Mouse (Mus musculus) neural tube, embryonic 10.5 days (tissue): ENCODE results near the gene Smarcc2.
"Not testable (repeated sequence)": the region's sequence is repeated elsewhere in the genome, so short reads cannot be mapped to it uniquely, and the experiment has no call there.

Experiments used
- DNase-seq: peaks from one replicate; pipeline ENCODE4 v3.0.0-alpha.2; 2017; ENCODE audit warnings: low spot score; ENCODE audit errors: extremely low spot score

The Smarcc2 gene

GRCm38 (mm10) chr10:128492633-128493311 is 33.7 kb downstream of the Smarcc2 start:
- peak; percentile 49 for DNase-seq

GRCm38 (mm10) chr10:128493319-128493694 is 34.3 kb downstream of the Smarcc2 start:
- DNase-seq, result no peak

GRCm38 (mm10) chr10:128493695-128494666 is 34.9 kb downstream of the Smarcc2 start, which contains the start of gene Myl6:
Gene Myl6, minus strand, starts transcription at chr10:128494145.
- peak; percentile 97 for DNase-seq

- DNase-seq, result no peak
These were observed 35.7 kb downstream of the Smarcc2 start for GRCm38 (mm10) chr10:128494667-128495245.

GRCm38 (mm10) chr10:128495270-128495669 is 36.2 kb downstream of the Smarcc2 start:
- DNase-seq, result no peak

GRCm38 (mm10) chr10:128495903-128496302 is 36.9 kb downstream of the Smarcc2 start:
- no peak for DNase-seq

- DNase-seq, result no peak
These were observed 37.5 kb downstream of the Smarcc2 start for GRCm38 (mm10) chr10:128496509-128497077.

GRCm38 (mm10) chr10:128497134-128497737 is 38.2 kb downstream of the Smarcc2 start:
- DNase-seq, result no peak

- DNase-seq, result peak; percentile 95
These were observed 39.5 kb downstream of the Smarcc2 start, which contains the start of gene Myl6b for GRCm38 (mm10) chr10:128498590-128498989. Gene Myl6b, minus strand, starts transcription at chr10:128498685.

- peak; percentile 67 for DNase-seq
These were observed 40.1 kb downstream of the Smarcc2 start for GRCm38 (mm10) chr10:128499116-128499671.

GRCm38 (mm10) chr10:128502341-128502740 is 43.3 kb downstream of the Smarcc2 start:
- no peak for DNase-seq

- DNase-seq, result no peak
These were observed 44.5 kb downstream of the Smarcc2 start for GRCm38 (mm10) chr10:128503532-128503931.

GRCm38 (mm10) chr10:128504012-128504411 is 45.0 kb downstream of the Smarcc2 start:
- DNase-seq, result no peak

- DNase-seq, result no peak
These were observed 45.8 kb downstream of the Smarcc2 start for GRCm38 (mm10) chr10:128504641-128505370.

- not testable (repeated sequence) for DNase-seq
These were observed 46.3 kb downstream of the Smarcc2 start for GRCm38 (mm10) chr10:128505371-128505667.

- DNase-seq, result no peak
These were observed 46.9 kb downstream of the Smarcc2 start for GRCm38 (mm10) chr10:128505974-128506373.

- DNase-seq, result no peak
These were observed 49.2 kb downstream of the Smarcc2 start for GRCm38 (mm10) chr10:128508260-128508659.

GRCm38 (mm10) chr10:128509203-128509602 is 50.2 kb downstream of the Smarcc2 start:
- no peak for DNase-seq

GRCm38 (mm10) chr10:128509831-128510230 is 50.8 kb downstream of the Smarcc2 start:
- no peak for DNase-seq

GRCm38 (mm10) chr10:128510301-128510700 is 51.3 kb downstream of the Smarcc2 start:
- no peak for DNase-seq
